Mouse (Mus musculus) cerebellum, adult 9-11 months (tissue): ENCODE results near the gene Lhx9.
A peak's percentile ranks its signal among the peaks of the same experiment; 100 is the strongest.

Experiments
- DNase-seq: peaks from one replicate; pipeline ENCODE4 v3.0.0; 2022

Lhx9 gene

DNA sequence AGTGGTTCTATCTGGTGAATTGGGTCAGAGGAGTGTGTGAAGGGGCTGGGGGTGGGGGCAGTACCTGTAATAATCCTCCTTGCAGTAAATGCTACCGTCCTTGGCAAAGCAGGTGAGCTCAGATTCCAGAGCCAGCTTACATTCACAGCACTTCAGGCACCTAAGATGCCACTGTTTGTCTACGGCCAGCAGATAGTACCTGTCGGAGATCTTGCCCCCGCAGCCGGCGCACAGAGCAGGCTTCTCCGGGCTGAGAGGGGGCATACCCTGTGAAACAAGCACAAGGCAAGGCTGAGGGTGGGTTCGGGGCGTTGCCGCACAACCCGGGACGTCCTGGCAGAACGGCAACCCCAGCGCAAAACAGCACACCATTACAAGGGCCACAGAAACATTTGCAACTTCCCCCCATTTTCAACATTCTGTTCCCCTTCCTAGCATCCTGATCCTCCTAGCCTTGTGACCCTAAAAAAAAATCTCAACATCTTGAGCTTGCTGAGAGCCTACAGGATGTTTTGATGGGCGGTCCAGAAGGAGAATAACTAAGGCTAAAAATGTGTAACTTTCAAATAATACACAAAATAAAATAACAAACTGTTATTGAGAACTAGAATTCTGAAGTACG lies 8.5 kb downstream of the Lhx9 start:
- no peak for DNase-seq

DNA sequence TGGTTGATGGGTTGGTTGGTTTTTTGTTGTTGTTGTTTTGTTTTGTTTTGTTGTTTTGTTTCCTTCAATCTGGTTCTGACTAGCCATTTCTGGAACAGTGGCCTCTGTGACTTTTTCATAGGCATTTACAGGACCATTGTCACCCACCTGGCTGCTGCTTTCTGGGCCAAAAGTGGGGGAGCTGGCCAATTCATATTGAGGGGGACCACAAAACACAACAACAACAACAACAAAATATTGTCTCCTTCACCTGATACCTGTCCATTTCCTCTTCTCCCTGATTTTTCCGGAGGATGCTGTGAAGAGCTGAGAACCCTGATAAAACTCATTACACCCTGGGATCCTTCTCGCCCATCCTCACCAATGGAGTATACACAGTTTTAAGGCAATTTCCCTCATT lies 9.1 kb downstream of the Lhx9 start:
- DNase-seq = no peak

DNA sequence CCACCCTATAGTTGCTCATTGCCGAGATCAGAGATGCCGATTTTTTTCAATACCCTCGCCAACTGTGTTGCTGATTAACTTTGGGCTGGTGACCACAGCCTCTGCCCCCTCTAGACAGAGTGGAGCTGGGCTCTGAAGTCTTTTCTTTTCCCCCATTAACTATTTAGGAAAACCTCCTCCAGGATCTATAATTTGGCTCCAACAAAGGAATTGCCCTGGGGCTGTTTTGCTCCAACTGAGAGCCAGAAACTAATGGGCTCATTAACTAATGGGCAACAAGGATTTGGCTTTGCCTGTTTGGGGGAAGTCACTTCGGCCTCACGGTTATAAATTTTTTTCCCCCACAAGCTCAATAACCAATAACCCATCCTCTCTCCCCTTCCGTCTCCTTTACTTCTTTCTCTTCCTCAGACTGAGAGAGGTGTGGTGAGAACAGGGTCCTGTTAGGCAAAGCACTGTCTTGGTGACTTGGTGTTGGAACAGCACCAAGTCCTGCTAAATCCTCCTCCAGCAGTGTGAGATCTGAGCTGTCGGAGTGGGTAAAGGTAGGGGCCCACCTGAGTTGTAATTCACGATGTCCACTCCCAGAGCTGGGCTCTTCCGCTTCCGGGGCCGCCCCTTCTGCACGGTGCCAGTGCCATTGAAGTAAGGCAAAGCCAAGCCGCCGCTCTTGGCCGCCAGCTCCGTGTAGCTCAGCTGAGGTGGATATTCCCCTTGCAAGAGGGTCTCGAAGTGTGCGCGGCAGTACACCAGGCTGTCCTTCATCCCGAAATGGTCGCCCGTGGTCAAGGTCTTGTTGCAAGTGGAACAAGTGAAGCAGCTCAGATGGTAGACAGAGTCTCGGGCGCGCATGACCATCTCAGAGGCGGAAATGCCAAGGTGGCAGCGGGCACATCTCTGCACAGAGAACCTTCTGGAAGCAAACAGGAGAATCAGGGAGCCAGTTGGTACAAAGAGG lies 10.3 kb downstream of the Lhx9 start:
- no peak for DNase-seq

DNA sequence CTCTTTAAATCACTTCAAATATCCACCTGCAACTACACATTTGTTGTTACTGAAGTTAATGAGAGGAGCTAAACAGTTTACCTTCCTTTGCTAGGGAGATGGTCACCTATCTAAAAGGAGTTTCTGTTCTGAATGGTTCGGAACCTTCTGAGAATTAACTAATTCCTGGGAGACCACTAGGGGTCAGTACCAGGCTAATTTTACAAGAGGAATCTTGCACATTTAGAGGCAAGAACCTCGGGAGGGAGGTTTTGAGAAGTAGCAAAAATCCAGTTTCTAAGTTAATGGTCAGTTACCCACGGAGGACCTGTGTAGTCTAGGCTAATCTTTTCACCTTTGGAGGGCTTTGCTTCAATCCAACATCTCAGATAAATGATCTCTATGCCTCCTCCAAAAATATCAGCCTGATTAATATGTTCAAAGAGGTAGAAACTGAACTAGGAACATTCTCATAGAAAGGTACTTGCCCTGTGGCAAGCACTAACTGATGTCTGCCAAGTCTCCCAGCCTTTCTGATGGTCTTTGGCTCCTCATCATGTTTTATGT lies 12.9 kb downstream of the Lhx9 start:
- DNase-seq = peak; percentile 26

DNA sequence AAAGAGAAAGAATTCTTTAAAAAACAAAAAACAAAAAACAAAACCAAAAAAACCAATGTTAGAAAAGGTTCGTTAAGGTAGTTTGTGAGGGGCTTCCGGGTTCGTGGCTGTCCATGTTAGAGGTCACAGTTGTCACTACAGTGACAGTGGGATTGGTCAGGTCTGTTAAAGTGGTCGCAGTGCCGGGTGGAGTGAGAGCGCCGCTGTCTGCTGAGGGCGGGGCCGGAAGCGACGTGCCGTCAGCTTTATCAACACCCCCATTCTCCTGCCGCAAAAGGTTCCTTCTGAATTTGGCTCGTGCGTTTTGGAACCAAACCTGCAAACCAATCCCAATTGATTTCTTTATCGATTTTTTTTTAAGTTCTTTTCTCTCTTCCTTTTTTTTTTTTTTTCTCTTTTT lies 17.1 kb downstream of the Lhx9 start:
- no peak for DNase-seq

DNA sequence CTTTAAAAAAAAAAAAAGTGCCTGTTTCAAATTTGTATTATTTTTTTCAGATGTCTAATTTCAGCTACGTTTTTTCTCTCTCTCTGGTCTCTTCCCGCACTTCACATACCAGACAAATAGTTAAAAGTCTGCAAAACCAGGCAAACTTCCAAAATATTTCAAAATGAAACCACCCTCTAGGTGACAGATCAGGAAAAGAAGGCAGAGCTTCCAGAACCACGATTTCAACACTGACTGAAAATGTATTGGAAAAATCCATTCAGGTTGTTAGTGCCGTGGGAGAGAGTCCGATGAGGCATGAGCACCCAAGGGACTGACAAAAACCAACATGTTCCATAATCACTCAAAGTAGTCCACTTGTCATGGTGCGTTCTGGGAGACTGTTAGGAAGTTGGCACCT lies 21.5 kb downstream of the Lhx9 start:
- DNase-seq = no peak

- no peak for DNase-seq
Measured at GRCm38 (mm10) chr1:138822985-138823322, 25.4 kb downstream of the Lhx9 start.

- no peak for DNase-seq
Measured at GRCm38 (mm10) chr1:138822255-138822984, 26.0 kb downstream of the Lhx9 start.

DNA sequence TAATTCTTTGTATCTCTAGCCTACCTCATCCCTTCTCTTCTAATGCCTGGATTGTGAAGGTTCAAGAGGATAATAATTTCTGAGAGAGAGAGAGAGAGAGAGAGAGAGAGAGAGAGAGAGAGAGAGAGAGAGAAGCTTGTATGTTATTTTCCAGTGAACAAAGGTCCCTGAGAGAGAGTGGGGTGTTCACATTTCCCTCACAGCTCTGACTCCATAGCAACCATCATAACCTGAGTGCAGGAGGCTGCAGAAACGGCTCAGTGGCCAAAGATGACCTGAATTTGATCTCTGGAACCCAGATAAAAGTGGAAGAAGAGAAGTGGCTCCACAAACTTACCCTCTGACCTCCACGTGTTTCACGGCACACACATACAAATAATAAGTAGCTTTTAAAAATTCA lies 46.6 kb downstream of the Lhx9 start:
- DNase-seq = no peak

DNA sequence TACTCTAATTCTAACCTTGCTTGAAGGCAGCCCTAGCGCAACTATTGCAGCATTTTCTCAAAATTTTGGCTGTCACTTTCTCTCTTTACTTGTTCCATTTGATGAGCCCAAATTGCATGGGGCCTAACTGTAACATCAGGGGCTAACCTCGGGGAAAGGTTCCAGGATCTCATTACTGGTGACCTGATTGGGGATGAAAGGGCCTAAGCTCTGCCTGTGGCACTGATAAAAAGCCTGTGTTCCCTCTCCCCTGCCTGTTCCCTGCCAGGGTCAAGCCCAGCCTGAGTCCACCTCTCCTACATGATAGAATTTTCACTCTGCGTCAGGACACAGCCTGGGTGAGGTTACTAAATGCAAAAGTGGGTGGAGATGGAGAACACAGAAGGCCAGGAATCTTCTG lies 47.1 kb downstream of the Lhx9 start:
- DNase-seq = no peak

DNA sequence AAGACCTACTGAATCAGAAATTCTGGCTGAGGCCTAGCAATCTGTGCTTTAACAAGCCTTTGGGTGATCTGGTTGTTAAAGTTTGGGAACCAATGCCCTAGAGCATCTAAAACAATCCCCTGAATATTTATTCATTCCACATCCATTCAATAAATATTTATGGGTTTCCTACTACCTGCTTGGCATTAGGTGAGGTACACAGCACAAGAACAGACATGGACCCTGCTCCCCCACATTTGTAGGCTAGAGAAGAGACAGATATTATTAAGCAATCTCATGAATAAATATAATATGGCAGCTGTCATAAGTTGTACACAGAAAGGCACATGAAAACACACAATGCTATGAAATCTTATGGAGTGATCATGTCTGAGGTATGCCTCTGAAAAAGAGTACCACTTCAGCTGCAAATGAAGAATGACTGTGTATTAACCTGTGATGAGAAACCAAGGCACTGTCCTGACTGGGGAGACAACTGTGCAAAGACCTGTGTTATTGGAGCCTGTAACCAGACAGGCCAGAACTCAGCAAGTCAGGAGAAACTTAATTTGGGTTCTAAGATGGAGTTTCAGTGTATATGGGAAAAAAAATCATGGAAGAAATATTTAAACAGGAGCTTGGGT lies 48.6 kb downstream of the Lhx9 start:
- no peak for DNase-seq

DNA sequence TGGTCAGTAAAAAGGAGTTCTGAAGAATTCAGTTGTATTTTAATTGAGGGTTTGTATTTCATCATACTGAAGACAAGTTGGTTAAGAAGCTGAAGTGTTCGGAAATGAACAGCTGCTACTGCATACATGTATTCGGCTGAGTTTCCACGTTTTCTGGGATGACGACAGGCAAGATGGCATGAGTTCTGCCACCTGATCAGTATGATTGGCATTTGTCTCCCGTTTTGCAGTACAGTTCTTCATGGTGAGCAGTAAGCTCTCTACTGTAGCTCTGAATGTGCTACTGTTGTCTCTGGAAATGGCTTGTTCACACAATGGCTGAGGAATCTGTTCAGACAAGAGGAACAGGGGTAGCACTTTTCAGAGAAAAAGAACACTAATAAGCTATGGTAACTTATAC lies 50.3 kb downstream of the Lhx9 start:
- no peak for DNase-seq

- no peak for DNase-seq
Measured at GRCm38 (mm10) chr1:138785856-138786255, 62.5 kb downstream of the Lhx9 start.

- no peak for DNase-seq
Measured at GRCm38 (mm10) chr1:138784019-138784418, 64.4 kb downstream of the Lhx9 start.
